Comparison of ENCODE assay signal across 9 mouse cellular contexts in genomic region chr17:31920589-31921190, GRCm38 (mm10).
DNase-seq lines count a peak whose midpoint lies in the region; ATAC-seq and TF ChIP-seq lines count a peak whose summit lies in the region.
"Had no signal": no experiment of that assay in that cellular context is flagged by ENCODE, and none has a peak within 500 bp of the region (broad histone marks: within the 10 kb centered on the region; RNA-seq: fewer than 3 reads in every experiment).

No protein-coding gene starts in this region.

- no peak overlapping the region for H3K9ac ChIP-seq in forebrain, postnatal 0 days
- H3K9ac ChIP-seq in forebrain, embryonic 15.5 days (replicated peaks): no peak overlapping the region
- peak overlapping the region; percentile 43 for H3K9ac ChIP-seq in lung, embryonic 16.5 days (ENCODE audit: low read length)

- H3K9me3 ChIP-seq in forebrain, postnatal 0 days (ENCODE audit: low read length): no peaks in the 10 kb centered on the region
- H3K9me3 ChIP-seq in forebrain, embryonic 15.5 days: no peaks in the 10 kb centered on the region
- H3K9me3 ChIP-seq in lung, embryonic 16.5 days (ENCODE audit: control insufficient read depth, low read length): no peaks in the 10 kb centered on the region

- no peak for TF ChIP-seq CTCF in forebrain, postnatal 0 days (IDR thresholded peaks at IDR 0.05; ENCODE audit: low read depth)

- 0 out of 2 replicates have a peak overlapping the region, but pooled peaks have one; percentile 9 for H3K27ac ChIP-seq in forebrain, postnatal 0 days (ENCODE audit: low read depth, low read length)
- H3K27ac ChIP-seq in forebrain, embryonic 15.5 days (replicated peaks): no peak overlapping the region
- H3K27ac ChIP-seq in lung, embryonic 16.5 days (ENCODE audit: low read length): peak overlapping the region; percentile 88

- no peaks in the 10 kb centered on the region for H3K36me3 ChIP-seq in forebrain, postnatal 0 days (ENCODE audit: insufficient read depth)
- H3K36me3 ChIP-seq in forebrain, embryonic 15.5 days: no peaks in the 10 kb centered on the region
- H3K36me3 ChIP-seq in lung, embryonic 16.5 days (ENCODE audit: control insufficient read depth, insufficient read depth, low read length): no peaks in the 10 kb centered on the region

- DNase-seq in forebrain, postnatal 0 days: no peak
- peak; percentile 30 for DNase-seq in left cerebral cortex, postnatal 4 days
- no peak for DNase-seq in left cerebral cortex, adult 8-10 months (ENCODE audit: low spot score in 2 of 2)
- peak; percentile 48 to 49 for DNase-seq in adrenal gland, postnatal 36 days
- DNase-seq in spleen, adult 12 weeks (ENCODE audit: low spot score): no peak
- DNase-seq in yolk sac, embryonic 10.5 days (ENCODE audit: low spot score): no peak

- intact Hi-C loops in left cerebral cortex, postnatal 4 days (cut with DNase I): no loop called here

- 0 out of 2 replicates have a peak, but pooled peaks cover 4% of the 10 kb centered on the region for H3K4me1 ChIP-seq in forebrain, postnatal 0 days (ENCODE audit: insufficient read depth)
- peaks cover 4% of the 10 kb centered on the region; the same call in 1 of the 2 replicates for H3K4me1 ChIP-seq in forebrain, embryonic 15.5 days
- H3K4me1 ChIP-seq in lung, embryonic 16.5 days (replicated peaks; ENCODE audit: control insufficient read depth, insufficient read depth, low read length): peaks cover 42% of the 10 kb centered on the region

- no peak overlapping the region for H3K4me2 ChIP-seq in forebrain, postnatal 0 days (ENCODE audit: low read depth)
- no peak overlapping the region for H3K4me2 ChIP-seq in forebrain, embryonic 15.5 days (replicated peaks)
- H3K4me2 ChIP-seq in lung, embryonic 16.5 days (ENCODE audit: low read depth, low read length): no peak overlapping the region

- ATAC-seq in forebrain, postnatal 0 days: no peak
- ATAC-seq in forebrain, embryonic 15.5 days (replicated peaks): no peak
- ATAC-seq in lung, embryonic 16.5 days (ENCODE audit: low read depth): peak; percentile 43

- 42% methylated on average over 9 of the region's 9 CpGs for WGBS in forebrain, postnatal 0 days
- 34% methylated on average over 9 of the region's 9 CpGs for WGBS in forebrain, embryonic 15.5 days
- WGBS in lung, embryonic 16.5 days: 26% methylated on average over 9 of the region's 9 CpGs

- H3K27me3 ChIP-seq in forebrain, postnatal 0 days (ENCODE audit: insufficient read depth, low read length): no peaks in the 10 kb centered on the region
- H3K27me3 ChIP-seq in forebrain, embryonic 15.5 days: no peaks in the 10 kb centered on the region
- H3K27me3 ChIP-seq in lung, embryonic 16.5 days (ENCODE audit: control insufficient read depth, insufficient read depth, low read depth, low read length): no peaks in the 10 kb centered on the region
- H3K27me3 ChIP-seq: CH12.LX had no signal

- no peak overlapping the region for H3K4me3 ChIP-seq in forebrain, postnatal 0 days (ENCODE audit: low read depth, low read length)
- no peak overlapping the region for H3K4me3 ChIP-seq in forebrain, embryonic 15.5 days
- H3K4me3 ChIP-seq in lung, embryonic 16.5 days (ENCODE audit: low read length): no peak overlapping the region

Comparison
In these comparisons a context has a peak if more than half of its experiments do, and no peak if none do; other contexts are left out.
1. DNase-seq: peak in left cerebral cortex, postnatal 4 days (single experiment) and adrenal gland, postnatal 36 days (2 of 2); none in forebrain, postnatal 0 days (single experiment), left cerebral cortex, adult 8-10 months (0 of 2), spleen, adult 12 weeks (single experiment) and yolk sac, embryonic 10.5 days (single experiment).